Mouse (Mus musculus) kidney, postnatal 0 days (tissue): ENCODE results near the gene Rabl6. TPM values are rescaled to one million over a fixed set of nuclear protein-coding genes. Genes with fewer than 3 reads are reported as not detected.

ENCODE experiments used
- ATAC-seq: fragments of 200-750 bp; cut with Nextera tagmentation; replicated peaks from 2 replicates; pipeline ENCODE4 v1.8.0; 2017; ENCODE audit warnings: low read depth, moderate number of reproducible peaks, moderate TSS enrichment, moderate library complexity; ENCODE audit not compliant: low FRiP score
- DNase-seq: peaks from one replicate; pipeline ENCODE4 v3.0.0-alpha.2; 2016; ENCODE audit warnings: low spot score
- H3K27ac ChIP-seq: fragments of 300-500 bp; sonication (generic); 2 replicates; pipeline ENCODE4 v1.5.1; 2014; ENCODE audit warnings: mild to moderate bottlenecking
- H3K27me3 ChIP-seq: fragments of 300-500 bp; sonication (generic); 2 replicates; pipeline ENCODE4 v1.6.1; 2014; ENCODE audit warnings: low read length, mixed read lengths; ENCODE audit not compliant: insufficient read depth
- H3K36me3 ChIP-seq: fragments of 300-500 bp; sonication (generic); 2 replicates; pipeline ENCODE4 v1.6.1; 2014; ENCODE audit warnings: low read length, mixed read lengths; ENCODE audit not compliant: insufficient read depth
- H3K4me1 ChIP-seq: fragments of 300-500 bp; sonication (generic); replicated peaks from 2 replicates; pipeline ENCODE4 v1.6.1; 2014; ENCODE audit warnings: antibody characterized with exemption, low read length, mixed read lengths; ENCODE audit not compliant: insufficient read depth
- H3K4me2 ChIP-seq: fragments of 300-500 bp; sonication (generic); 2 replicates; pipeline ENCODE4 v1.6.1; 2014; ENCODE audit warnings: mild to moderate bottlenecking, low read length, moderate library complexity, mixed read lengths
- H3K4me3 ChIP-seq: fragments of 300-500 bp; sonication (generic); replicated peaks from 2 replicates; pipeline ENCODE4 v1.5.1; 2014; ENCODE audit warnings: low read depth, low read length
- H3K9ac ChIP-seq: fragments of 300-500 bp; sonication (generic); 2 replicates; pipeline ENCODE4 v1.6.1; 2014; ENCODE audit warnings: low read depth, low read length
- H3K9me3 ChIP-seq: fragments of 300-500 bp; sonication (generic); replicated peaks from 2 replicates; pipeline ENCODE4 v1.6.1; 2016; ENCODE audit warnings: low read length, inconsistent platforms, mixed read lengths
- CTCF ChIP-seq: IDR thresholded peaks from 2 replicates; pipeline ENCODE4 v1.5.1; 2016; ENCODE audit warnings: antibody characterized with exemption, low read depth, mild to moderate bottlenecking, moderate library complexity
- WGBS: fragments of 180-500 bp; shearing (Covaris S2); extraction: QIAGEN DNeasy Blood & Tissue Kit; methylation state at CpG from one replicate; pipeline ENCODE4 v1.1.7; 2014; 5-methylcytosine and 5-hydroxymethylcytosine counted together
- polyA plus RNA-seq: library from polyadenylated mRNA; unstranded; fragments of >200 nt; fragmentation: Nextera tagmentation; extraction: Ambion mirVana; gene quantifications from 2 replicates; pipeline ENCODE4 v1.2.1, GENCODE M21; 2015

The Rabl6 gene
- polyA plus RNA-seq, 1 experiment from 2014 or later, result 45.6 TPM

DNA sequence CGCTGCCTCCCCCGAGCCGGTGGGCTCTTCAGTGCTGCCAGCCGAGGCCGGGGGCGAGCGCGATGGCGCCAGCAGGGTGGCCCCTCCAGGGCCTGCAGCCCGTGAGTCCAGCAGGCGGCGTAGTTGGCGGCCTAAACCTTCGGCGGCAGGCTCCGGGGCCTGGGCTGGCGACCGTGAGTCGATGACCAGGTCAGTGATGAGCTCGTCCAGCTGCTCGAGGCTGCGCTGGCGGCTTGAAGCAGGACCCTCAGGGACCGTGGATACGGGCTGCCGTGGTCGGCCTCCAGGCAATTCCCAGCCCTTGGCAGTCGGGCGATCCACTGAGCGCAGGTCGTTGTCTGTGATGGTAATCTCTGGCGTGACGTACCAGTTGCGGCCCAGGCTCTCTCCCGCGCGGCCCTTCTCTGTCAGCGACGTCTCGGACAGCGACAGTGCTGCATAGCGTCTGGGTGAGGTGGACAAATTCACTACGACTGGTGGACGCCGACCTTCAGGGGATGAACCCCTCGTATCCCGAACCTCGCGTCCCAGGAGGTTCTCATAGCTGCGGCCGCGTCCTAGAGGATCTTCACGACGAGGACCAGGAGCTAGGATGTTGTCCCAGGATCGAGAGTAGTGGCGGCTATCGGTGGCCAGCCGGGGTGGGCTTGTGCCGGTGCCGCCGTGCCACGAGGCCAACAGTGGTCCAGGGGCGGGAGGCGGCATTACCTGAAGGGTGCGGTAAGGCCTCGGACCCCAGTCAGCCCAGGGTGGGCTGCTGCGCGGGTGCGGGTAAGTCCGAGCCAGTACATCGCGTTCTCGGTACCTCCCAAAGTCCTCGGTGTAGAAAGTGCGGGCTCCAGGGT, 30.1 kb downstream of the Rabl6 start:
- Histone ChIP-seq H3K27me3 (peaks cover 51% of the 10 kb centered on the region), H3K4me1 (peaks cover 54% of the 10 kb centered on the region), H3K9ac (no peak overlapping the region), H3K27ac (no peak overlapping the region), H3K4me2 (peak overlapping the region; percentile 37), H3K36me3 (peaks cover 2% of the 10 kb centered on the region; the same call in 1 of the 2 replicates), H3K4me3 (peak overlapping the region; percentile 4), H3K9me3 (no peaks in the 10 kb centered on the region)
- no peak for ATAC-seq
- 7% methylated on average over 75 of the region's 75 CpGs for WGBS
- TF ChIP-seq CTCF, result peak; percentile 49
- no peak for DNase-seq

DNA sequence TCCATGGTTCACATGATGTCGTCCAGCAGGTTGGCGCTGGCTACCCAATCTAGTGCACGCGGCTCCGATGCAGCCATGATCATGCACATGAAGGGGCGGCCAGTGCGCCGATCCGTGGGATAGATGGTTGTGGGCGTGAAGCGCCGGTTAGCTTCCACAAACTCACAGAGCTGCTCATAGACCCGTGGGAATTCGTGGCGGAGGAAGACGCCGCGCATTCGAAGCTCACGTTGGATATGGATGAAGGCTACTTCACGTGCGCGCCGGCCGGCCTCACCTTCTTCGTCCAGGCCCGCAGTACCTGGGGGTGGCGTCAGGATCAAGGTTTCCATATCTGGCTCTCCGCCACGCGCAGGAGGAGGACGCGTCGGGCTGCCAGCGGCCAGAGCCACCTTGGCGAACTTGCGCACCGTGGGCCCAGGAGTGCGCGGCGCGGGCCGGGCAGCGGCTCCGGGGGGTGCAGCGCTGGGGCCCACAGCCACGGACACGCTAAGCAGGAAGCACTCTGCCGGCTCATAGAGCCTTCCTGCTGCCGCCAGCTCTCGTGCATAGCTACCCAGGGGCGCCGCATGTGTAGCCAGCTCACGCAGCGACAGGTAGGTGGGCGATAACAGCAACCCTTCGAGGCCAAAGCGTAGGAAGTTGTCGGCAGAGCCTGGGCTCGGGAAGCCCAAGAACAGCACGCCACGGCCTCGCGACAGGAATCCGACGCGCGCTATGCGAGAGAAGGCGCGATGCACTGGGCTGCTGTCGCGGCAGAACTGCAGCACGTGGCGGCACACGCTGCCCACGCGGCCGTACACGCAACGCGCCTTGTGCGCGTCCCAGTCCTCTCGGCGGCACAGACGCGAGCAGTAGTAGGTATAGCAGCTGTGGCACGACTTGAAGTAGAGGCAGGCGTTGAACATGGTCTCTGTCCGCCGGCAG, 31.1 kb downstream of the Rabl6 start:
- TF ChIP-seq CTCF, result no peak
- H3K27me3 ChIP-seq, result peaks cover 51% of the 10 kb centered on the region

DNA sequence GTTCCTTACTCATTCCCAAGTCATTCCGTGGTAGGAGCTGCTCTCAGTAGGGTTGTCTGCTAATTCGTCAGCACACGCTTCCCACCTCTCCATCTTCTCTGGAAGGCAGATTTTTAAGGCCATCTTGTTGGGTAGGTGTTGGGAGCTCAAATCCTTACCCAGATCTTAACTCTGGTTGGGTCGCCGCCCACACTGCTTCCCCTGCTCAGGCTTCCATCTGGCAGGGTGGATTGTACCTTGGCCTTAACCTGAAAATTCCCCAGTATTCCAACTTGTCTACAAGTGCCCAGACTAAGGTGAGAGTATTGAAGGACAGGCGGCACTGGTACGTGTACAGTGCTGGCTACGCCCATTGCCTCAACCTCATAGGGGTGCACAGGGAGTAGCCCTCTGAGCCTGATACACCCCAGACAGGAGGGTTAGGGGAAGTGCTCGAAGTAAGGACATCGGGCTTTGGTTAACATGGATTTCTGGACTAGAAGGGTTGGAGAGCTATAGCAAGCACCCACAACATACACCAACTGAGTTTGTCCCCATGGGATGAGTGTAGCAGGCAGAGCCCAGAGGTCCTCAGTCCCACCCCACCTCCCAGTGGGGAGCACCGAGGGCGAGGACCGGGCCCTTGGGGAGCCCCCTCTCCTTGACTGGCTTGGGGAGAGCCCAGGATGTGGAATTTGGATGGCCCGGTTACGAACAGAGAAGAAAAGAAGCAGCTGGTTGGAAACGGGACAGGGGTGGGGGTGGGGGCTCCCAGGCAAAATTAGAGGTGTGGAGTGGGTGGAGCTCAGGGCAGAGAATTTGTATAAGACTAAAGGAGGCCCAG, 32.1 kb downstream of the Rabl6 start:
- no peak for DNase-seq
- 78% methylated on average over 16 of the region's 16 CpGs for WGBS
- H3K4me2 ChIP-seq, result no peak overlapping the region
- H3K4me1 ChIP-seq, result peaks cover 50% of the 10 kb centered on the region
- no peak overlapping the region for H3K9ac ChIP-seq
- H3K9me3 ChIP-seq, result no peaks in the 10 kb centered on the region
- no peak overlapping the region for H3K4me3 ChIP-seq
- H3K27me3 ChIP-seq, result peaks cover 51% of the 10 kb centered on the region
- no peaks in the 10 kb centered on the region for H3K36me3 ChIP-seq
- H3K27ac ChIP-seq, result no peak overlapping the region
- no peak for TF ChIP-seq CTCF
- ATAC-seq, result no peak

More for the DNA sequence above, 31.1 kb downstream of the Rabl6 start:
- ATAC-seq (no peak), DNase-seq (no peak)
- Histone ChIP-seq H3K27ac (no peak overlapping the region), H3K9me3 (no peaks in the 10 kb centered on the region), H3K4me3 (peak overlapping the region; percentile 4), H3K4me1 (peaks cover 56% of the 10 kb centered on the region), H3K9ac (0 out of 2 replicates have a peak overlapping the region, but pooled peaks have one; percentile 35), H3K4me2 (peak overlapping the region; percentile 37; the same call in 1 of the 2 replicates), H3K36me3 (no peaks in the 10 kb centered on the region)
- 21% methylated on average over 92 of the region's 92 CpGs for WGBS

DNA sequence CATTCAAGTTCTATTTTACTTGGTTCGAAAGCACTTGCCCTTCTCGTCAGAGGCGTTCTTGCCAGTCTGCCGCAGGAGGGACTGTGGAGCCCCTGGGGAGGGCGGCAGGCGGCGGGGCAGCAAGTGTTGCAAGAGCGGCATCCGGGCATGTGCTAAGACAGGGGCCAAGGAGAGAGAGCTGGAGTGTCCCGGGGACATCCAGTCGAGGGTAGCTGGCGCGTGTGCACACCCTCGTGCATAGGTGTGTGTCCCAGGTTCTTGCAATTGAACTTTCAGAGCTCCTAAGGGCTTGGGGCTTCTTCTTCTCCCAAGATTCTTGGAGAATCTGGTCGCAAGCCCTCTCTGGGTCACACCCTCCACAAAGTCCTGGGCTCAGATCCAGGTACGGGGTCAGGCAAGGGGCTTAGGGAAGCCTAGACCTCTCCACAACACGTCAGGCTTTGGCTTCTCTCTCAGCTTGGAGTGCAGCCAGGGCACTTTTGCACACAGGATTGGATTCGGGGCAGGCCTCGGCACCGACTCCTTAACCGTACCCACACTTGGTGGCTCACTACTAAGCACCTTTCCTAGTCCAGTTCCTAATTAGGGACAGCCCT, 32.8 kb downstream of the Rabl6 start:
- Histone ChIP-seq H3K4me1 (peaks cover 46% of the 10 kb centered on the region), H3K9ac (peak overlapping the region; percentile 54), H3K27me3 (peaks cover 44% of the 10 kb centered on the region), H3K4me2 (peak overlapping the region; percentile 91), H3K27ac (peak overlapping the region; percentile 90; the same call in 1 of the 2 replicates), H3K9me3 (no peaks in the 10 kb centered on the region), H3K4me3 (peak overlapping the region; percentile 54), H3K36me3 (0 out of 2 replicates have a peak, but pooled peaks cover under 1% of the 10 kb centered on the region)
- DNase-seq (no peak), ATAC-seq (no peak)
- WGBS, result 14% methylated on average over 21 of the region's 21 CpGs
- TF ChIP-seq CTCF, result no peak

DNA sequence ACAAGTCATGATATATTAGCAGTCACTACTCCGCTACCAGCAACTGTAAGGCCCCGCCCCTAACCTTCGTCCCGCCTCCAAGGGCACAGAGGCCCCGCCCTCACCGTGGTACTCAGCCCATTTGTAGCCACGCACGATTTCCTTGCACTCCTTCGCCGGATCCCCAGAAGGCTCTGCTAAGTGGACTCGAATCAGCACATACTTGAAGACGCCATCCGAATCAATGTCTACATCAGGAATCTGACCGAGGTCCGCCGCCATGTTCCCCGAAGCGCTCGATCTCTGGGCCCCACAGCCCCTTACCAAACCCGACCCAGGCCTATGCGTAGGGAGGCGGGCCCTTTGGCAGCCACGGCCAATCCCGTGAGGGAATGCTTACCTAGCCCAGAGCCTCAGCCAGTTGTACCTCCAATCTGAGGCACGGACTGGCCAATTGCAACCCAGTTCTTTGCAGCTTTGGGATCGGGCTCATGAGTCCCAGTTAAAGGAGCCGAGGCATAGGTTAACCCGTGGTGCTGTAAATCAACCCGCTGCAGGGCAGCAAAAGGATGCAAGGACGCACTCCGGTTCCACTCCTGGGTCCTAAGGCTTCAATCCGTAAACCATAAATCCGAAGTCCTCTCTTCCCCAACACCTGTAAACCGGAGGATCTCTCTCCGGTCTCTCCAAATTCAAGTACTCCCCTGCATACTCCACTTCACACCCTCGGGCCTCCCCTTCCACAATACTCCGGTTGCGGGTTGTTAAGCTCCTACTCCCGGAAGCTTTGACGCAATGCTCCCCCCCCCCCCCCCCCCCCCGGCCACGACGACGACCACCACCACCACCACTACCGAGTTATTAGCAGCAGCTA, 33.5 kb downstream of the Rabl6 start, which contains the start of the genes Mamdc4 and Phpt1:
TSS of gene Mamdc4 (minus strand) at position 267 of the 853 bp plus-strand sequence.
TSS of gene Phpt1 (minus strand) at position 646 of the 853 bp plus-strand sequence.
- H3K4me1 ChIP-seq, result peaks cover 45% of the 10 kb centered on the region
- H3K36me3 ChIP-seq, result 0 out of 2 replicates have a peak, but pooled peaks cover 5% of the 10 kb centered on the region
- H3K4me3 ChIP-seq, result peak within 1 kb of the TSS; percentile 54
- ATAC-seq, result peak; percentile 96
- peak within 1 kb of the TSS; percentile 91 for H3K4me2 ChIP-seq
- 0 out of 2 replicates have a peak, but pooled peaks have one; percentile 9 for TF ChIP-seq CTCF
- DNase-seq, result peak; percentile 99
- no peaks in the 10 kb centered on the region for H3K9me3 ChIP-seq
- H3K27ac ChIP-seq, result peak within 1 kb of the TSS; percentile 90
- under 1% methylated on average over 44 of the region's 45 CpGs for WGBS
- peak within 1 kb of the TSS; percentile 54 for H3K9ac ChIP-seq
- H3K27me3 ChIP-seq, result peaks cover 37% of the 10 kb centered on the region
